25 mouse cellular contexts compared by ENCODE assay signal in genomic region chr11:84440402-84440801, GRCm38 (mm10).
DNase-seq lines count a peak whose midpoint lies in the region; ATAC-seq and TF ChIP-seq lines count a peak whose summit lies in the region.
"Had no signal": no experiment of that assay in that cellular context is flagged by ENCODE, and none has a peak within 500 bp of the region (broad histone marks: within the 10 kb centered on the region; RNA-seq: fewer than 3 reads in every experiment).

No protein-coding gene starts in this region.

- no peak for TF ChIP-seq RAD21 in MEL (IDR thresholded peaks at IDR 0.05; ENCODE audit: low read depth, low read length)

- no peak for TF ChIP-seq CTCF in MEL (IDR thresholded peaks at IDR 0.05 in 2 of 3, conservative IDR thresholded peaks at IDR 0.05 in 1 of 3; ENCODE audit: control insufficient read depth in 1 of 3, insufficient read depth in 1 of 3, low read depth in 2 of 3, low read length in 3 of 3, poor library complexity in 1 of 3, severe bottlenecking in 1 of 3)
- TF ChIP-seq CTCF in cerebellum, adult 2 months (IDR thresholded peaks at IDR 0.05; ENCODE audit: borderline replicate concordance, insufficient read depth, low read depth, low read length): no peak

- H3K4me1 ChIP-seq in MEL (ENCODE audit: control insufficient read depth in 1 of 2, insufficient read depth in 2 of 2, low read length in 2 of 2): peaks cover 0 to 5% of the 10 kb centered on the region in 2 experiments; a peak in 2 of 4 replicates
- peaks cover 3% of the 10 kb centered on the region; the same call in 1 of the 2 replicates for H3K4me1 ChIP-seq in cerebellum, adult 2 months (ENCODE audit: control insufficient read depth, insufficient read depth, low read length)
- H3K4me1 ChIP-seq in hindbrain, embryonic 14.5 days (replicated peaks; ENCODE audit: control insufficient read depth, insufficient read depth, low read length): no peaks in the 10 kb centered on the region
- H3K4me1 ChIP-seq: hindbrain, embryonic 15.5 days; limb, embryonic 12.5 days had no signal

- no peaks in the 10 kb centered on the region for H3K9me3 ChIP-seq in MEL (replicated peaks; ENCODE audit: insufficient read depth, low read length)
- H3K9me3 ChIP-seq in hindbrain, embryonic 14.5 days (ENCODE audit: control insufficient read depth, low read length): no peaks in the 10 kb centered on the region
- H3K9me3 ChIP-seq: heart, embryonic 12.5 days; hindbrain, embryonic 15.5 days; limb, embryonic 12.5 days; liver, embryonic 12.5 days; stomach, embryonic 15.5 days had no signal

- no peak for ATAC-seq in hindbrain, embryonic 14.5 days (ENCODE audit: low FRiP score)
- ATAC-seq: CD4-positive, CD25-positive, alpha-beta regulatory T cell, adult 4 months; forebrain, embryonic 14.5 days; inflammation-experienced regulatory T-cells, adult 6 months; liver, embryonic 12.5 days; liver, postnatal 0 days; lung, postnatal 0 days had no signal

- TF ChIP-seq EP300 in MEL (IDR thresholded peaks at IDR 0.05; ENCODE audit: low read depth in 1 of 2, low read length in 2 of 2): no peak

- peak; percentile 78 for DNase-seq in heart, adult 11 months
- DNase-seq in heart, postnatal 14 days: no peak
- DNase-seq in MEL (ENCODE audit: low read depth, low spot score): peak; percentile 46
- DNase-seq in cerebellum, adult 2 months: peak; percentile 24 to 47
- peak; percentile 16 to 38 for DNase-seq in cerebellum, postnatal 25 days
- no peak for DNase-seq in hindbrain, embryonic 14.5 days (ENCODE audit: low spot score)
- no peak for DNase-seq in gastrocnemius, adult 18-20 months (ENCODE audit: low spot score)
- DNase-seq: adrenal gland, adult 2 months; adrenal gland, postnatal 36 days; gastrocnemius, postnatal 25 days; heart, adult 2 months; kidney, adult 11 months; layer of hippocampus, adult 9-11 months; liver, postnatal 0 days; midbrain, embryonic 14.5 days had no signal

- no peaks in the 10 kb centered on the region for H3K27me3 ChIP-seq in MEL (ENCODE audit: control insufficient read depth in 1 of 2, insufficient read depth in 2 of 2, low read length in 2 of 2)
- H3K27me3 ChIP-seq in cerebellum, adult 2 months (ENCODE audit: control insufficient read depth, insufficient read depth, low read length): no peaks in the 10 kb centered on the region
- H3K27me3 ChIP-seq in hindbrain, embryonic 14.5 days (ENCODE audit: control insufficient read depth, insufficient read depth, low read length): no peaks in the 10 kb centered on the region
- H3K27me3 ChIP-seq: heart, embryonic 12.5 days; hindbrain, embryonic 15.5 days; limb, embryonic 12.5 days; liver, embryonic 12.5 days; stomach, embryonic 15.5 days had no signal

- peaks cover 6 to 66% of the 10 kb centered on the region in 2 experiments for H3K36me3 ChIP-seq in MEL (ENCODE audit: control insufficient read depth in 1 of 2, insufficient read depth in 2 of 2, low read length in 2 of 2)
- H3K36me3 ChIP-seq in hindbrain, embryonic 14.5 days (replicated peaks; ENCODE audit: control insufficient read depth, insufficient read depth): peaks cover 27% of the 10 kb centered on the region

- no peak overlapping the region for H3K9ac ChIP-seq in MEL (ENCODE audit: control insufficient read depth, low read depth, low read length, poor library complexity, severe bottlenecking)
- H3K9ac ChIP-seq in hindbrain, embryonic 14.5 days: no peak overlapping the region
- H3K9ac ChIP-seq: heart, embryonic 12.5 days; hindbrain, embryonic 15.5 days; limb, embryonic 12.5 days; liver, embryonic 12.5 days; liver, postnatal 0 days; stomach, embryonic 15.5 days had no signal

- H3K4me3 ChIP-seq in MEL (ENCODE audit: control insufficient read depth in 1 of 2, insufficient read depth in 1 of 2, low read depth in 2 of 2, low read length in 2 of 2): no peak overlapping the region
- H3K4me3 ChIP-seq in cerebellum, adult 2 months (replicated peaks; ENCODE audit: insufficient read depth, low read depth, low read length): no peak overlapping the region
- no peak overlapping the region for H3K4me3 ChIP-seq in hindbrain, embryonic 14.5 days (replicated peaks; ENCODE audit: low read length)
- H3K4me3 ChIP-seq: heart, adult 2 months; heart, embryonic 12.5 days; hindbrain, embryonic 15.5 days; limb, embryonic 12.5 days; liver, embryonic 12.5 days; stomach, embryonic 15.5 days had no signal

- intact Hi-C loops in heart, postnatal 14 days (cut with DNase I): no loop called here

- H3K27ac ChIP-seq in MEL (ENCODE audit: control insufficient read depth, low read depth, low read length): no peak overlapping the region
- no peak overlapping the region for H3K27ac ChIP-seq in cerebellum, adult 2 months (ENCODE audit: insufficient read depth, low read length)
- no peak overlapping the region for H3K27ac ChIP-seq in hindbrain, embryonic 14.5 days
- H3K27ac ChIP-seq: heart, adult 2 months; hindbrain, embryonic 15.5 days; limb, embryonic 12.5 days; macrophage; stomach, embryonic 15.5 days had no signal

- WGBS in cerebellum, adult 2 months: 64% methylated on average over 3 of the region's 3 CpGs
- 91% methylated on average over 3 of the region's 3 CpGs for WGBS in hindbrain, embryonic 14.5 days

- no peaks in the 10 kb centered on the region for H3K79me2 ChIP-seq in MEL (ENCODE audit: control insufficient read depth, insufficient read depth, low read length, poor library complexity)

- H3K4me2 ChIP-seq in hindbrain, embryonic 14.5 days (replicated peaks): no peak overlapping the region
- H3K4me2 ChIP-seq: heart, embryonic 12.5 days; hindbrain, embryonic 15.5 days; limb, embryonic 12.5 days; liver, embryonic 12.5 days; stomach, embryonic 15.5 days had no signal

- no peak for TF ChIP-seq POLR2A in MEL (IDR thresholded peaks at IDR 0.05; ENCODE audit: control insufficient read depth in 1 of 2, insufficient read depth in 1 of 2, low read depth in 1 of 2, low read length in 2 of 2, poor library complexity in 1 of 2)
- no peak for TF ChIP-seq POLR2A in cerebellum, adult 2 months (IDR thresholded peaks at IDR 0.05; ENCODE audit: borderline replicate concordance, insufficient read depth, low read length)

TF ChIP-seq in MEL, 35 proteins besides CTCF, POLR2A, EP300 and RAD21:
- no peak for TF ChIP-seq JUND (IDR thresholded peaks at IDR 0.05; ENCODE audit: low read depth, low read length)
- TF ChIP-seq USF1 (IDR thresholded peaks at IDR 0.05; ENCODE audit: low read depth, low read length): peak; percentile 73; the same call in 1 of the 2 replicates

Comparison
In these comparisons a context has a peak if more than half of its experiments do, and no peak if none do; other contexts are left out.
1. DNase-seq: peak in heart, adult 11 months (single experiment), MEL (single experiment), cerebellum, adult 2 months (2 of 2) and cerebellum, postnatal 25 days (2 of 2); none in heart, postnatal 14 days (0 of 2), hindbrain, embryonic 14.5 days (single experiment) and gastrocnemius, adult 18-20 months (single experiment).